Mouse (Mus musculus) cerebellum, adult 2 months (tissue): ENCODE results near the gene Tmem259. TPM values are rescaled to one million over a fixed set of nuclear protein-coding genes. Genes with fewer than 3 reads are reported as not detected.
A peak's percentile ranks its signal among the peaks of the same experiment; 100 is the strongest.

Experiments used
- DNase-seq, 2 experiments: peaks; one replicate each; pipeline ENCODE4 v3.0.0; 2021
- H3K27ac ChIP-seq: fragments of 200-500 bp; 2 replicates; pipeline ENCODE4 v1.5.1; 2012; ENCODE audit warnings: low read length, control low read depth, inconsistent platforms; ENCODE audit not compliant: insufficient read depth
- H3K27me3 ChIP-seq: fragments of 200-500 bp; 2 replicates; pipeline ENCODE4 v1.6.1; 2012; ENCODE audit warnings: inconsistent platforms, mild to moderate bottlenecking, low read length, moderate library complexity; ENCODE audit not compliant: control insufficient read depth, insufficient read depth
- H3K4me1 ChIP-seq: fragments of 200-500 bp; 2 replicates; pipeline ENCODE4 v1.6.1; 2011; ENCODE audit warnings: low read length; ENCODE audit not compliant: control insufficient read depth, insufficient read depth
- H3K4me3 ChIP-seq: fragments of 200-500 bp; replicated peaks from 2 replicates; pipeline ENCODE3; 2011; ENCODE audit warnings: mild to moderate bottlenecking, low read depth, low read length, control low read depth; ENCODE audit not compliant: insufficient read depth
- CTCF ChIP-seq: fragments of 200-500 bp; IDR thresholded peaks from 2 replicates; pipeline ENCODE4 v1.5.1; 2011; ENCODE audit warnings: low read depth, mild to moderate bottlenecking, control low read depth, low read length, moderate library complexity, borderline replicate concordance; ENCODE audit not compliant: insufficient read depth
- POLR2A ChIP-seq: fragments of 200-500 bp; IDR thresholded peaks from 2 replicates; pipeline ENCODE4 v1.6.1; 2011; ENCODE audit warnings: low read length, control low read depth, borderline replicate concordance; ENCODE audit not compliant: insufficient read depth
- WGBS: fragments of 180-500 bp; shearing (Covaris S2); methylation state at CpG from one replicate; pipeline ENCODE4 v1.1.7; 2018; 5-methylcytosine and 5-hydroxymethylcytosine counted together
- polyA plus RNA-seq: library from polyadenylated mRNA; depleted of rRNA; stranded (reverse); fragments of >200 nt; gene quantifications from 2 replicates; pipeline ENCODE4 v1.2.3, GENCODE M21; 2012

Tmem259 gene
- polyA plus RNA-seq, 1 experiment: 191 TPM

DNA sequence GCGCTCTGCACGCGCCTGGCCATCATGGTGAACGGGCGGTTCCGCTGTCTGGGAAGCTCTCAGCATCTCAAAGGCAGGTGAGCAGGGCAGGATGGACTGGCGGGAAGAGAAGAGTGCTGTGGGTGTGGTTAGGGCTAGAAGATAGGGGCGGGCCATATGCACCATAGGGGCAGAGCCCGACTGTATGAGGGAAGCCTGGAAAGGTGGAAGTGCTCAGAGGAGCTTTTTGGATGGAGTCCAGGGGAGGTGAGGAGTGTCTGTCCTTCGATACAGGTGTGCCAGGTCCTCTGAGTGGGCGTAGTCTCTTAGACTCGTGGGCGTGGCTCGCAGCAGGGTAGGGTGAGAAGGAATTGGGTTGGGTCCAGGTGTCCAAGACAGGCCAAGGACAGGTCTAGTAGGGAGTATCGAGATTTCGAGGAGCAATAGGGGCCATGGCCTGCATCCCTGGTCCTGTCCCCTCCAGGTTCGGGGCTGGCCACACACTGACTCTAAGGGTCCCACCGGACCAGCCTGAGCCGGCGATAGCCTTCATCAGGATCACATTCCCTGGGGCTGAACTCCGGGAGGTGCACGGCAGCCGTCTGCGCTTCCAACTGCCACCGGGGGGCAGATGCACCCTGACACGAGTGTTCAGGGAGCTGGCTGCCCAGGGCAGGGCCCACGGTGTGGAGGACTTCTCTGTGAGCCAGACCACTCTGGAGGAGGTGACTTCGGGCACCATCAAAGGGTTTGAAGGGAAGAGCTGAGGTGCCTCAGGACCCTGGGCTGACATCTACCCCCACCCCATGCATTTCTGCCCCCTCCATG lies 30.6 kb upstream of the Tmem259 start:
- DNase-seq: no peak
- WGBS: 46% methylated on average over 28 of the region's 28 CpGs
- Histone ChIP-seq H3K4me3 (no peak overlapping the region), H3K4me1 (no peaks in the 10 kb centered on the region), H3K27me3 (no peaks in the 10 kb centered on the region), H3K27ac (no peak overlapping the region)
- TF ChIP-seq POLR2A (no peak), CTCF (no peak)

DNA sequence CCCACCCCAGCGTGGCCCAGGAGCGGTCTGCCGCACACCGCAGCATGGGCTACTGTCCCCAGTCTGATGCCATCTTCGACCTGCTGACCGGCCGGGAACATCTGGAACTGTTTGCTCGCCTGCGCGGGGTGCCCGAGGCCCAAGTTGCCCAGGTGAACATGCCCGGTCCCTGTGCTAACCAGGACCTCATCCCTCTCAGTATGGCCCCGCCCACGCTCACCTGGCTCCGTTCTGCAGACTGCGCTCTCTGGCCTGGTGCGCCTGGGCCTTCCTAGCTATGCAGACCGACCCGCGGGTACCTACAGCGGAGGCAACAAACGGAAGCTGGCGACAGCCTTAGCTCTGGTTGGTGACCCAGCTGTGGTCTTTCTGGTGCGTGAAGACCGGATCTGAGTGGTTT lies 29.5 kb upstream of the Tmem259 start:
- DNase-seq: no peak
- no peak overlapping the region for H3K27ac ChIP-seq
- H3K4me3 ChIP-seq: no peak overlapping the region
- no peak for TF ChIP-seq POLR2A
- TF ChIP-seq CTCF: no peak
- no peaks in the 10 kb centered on the region for H3K27me3 ChIP-seq
- no peaks in the 10 kb centered on the region for H3K4me1 ChIP-seq
- WGBS: 59% methylated on average over 25 of the region's 25 CpGs

DNA sequence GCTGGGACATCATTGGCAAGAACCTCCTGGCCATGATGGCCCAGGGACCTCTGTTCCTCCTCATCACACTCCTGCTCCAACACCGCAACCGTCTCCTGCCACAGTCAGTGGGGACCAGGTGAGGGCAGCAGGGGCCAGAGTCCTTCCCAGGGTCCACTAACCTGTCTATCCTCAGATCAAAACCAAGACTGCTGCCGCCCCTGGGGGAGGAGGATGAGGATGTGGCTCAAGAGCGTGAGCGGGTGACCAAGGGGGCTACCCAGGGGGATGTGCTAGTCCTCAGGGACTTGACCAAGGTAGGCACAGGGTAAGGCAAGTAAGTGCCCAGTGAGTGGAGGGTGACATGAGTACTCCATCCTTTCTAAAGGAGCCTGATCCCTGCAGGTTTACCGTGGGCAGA lies 27.6 kb upstream of the Tmem259 start:
- TF ChIP-seq CTCF: no peak
- TF ChIP-seq POLR2A: no peak
- no peak for DNase-seq
- 90% methylated on average over 6 of the region's 6 CpGs for WGBS
- Histone ChIP-seq H3K4me1 (no peaks in the 10 kb centered on the region), H3K27me3 (no peaks in the 10 kb centered on the region), H3K4me3 (no peak overlapping the region), H3K27ac (no peak overlapping the region)

DNA sequence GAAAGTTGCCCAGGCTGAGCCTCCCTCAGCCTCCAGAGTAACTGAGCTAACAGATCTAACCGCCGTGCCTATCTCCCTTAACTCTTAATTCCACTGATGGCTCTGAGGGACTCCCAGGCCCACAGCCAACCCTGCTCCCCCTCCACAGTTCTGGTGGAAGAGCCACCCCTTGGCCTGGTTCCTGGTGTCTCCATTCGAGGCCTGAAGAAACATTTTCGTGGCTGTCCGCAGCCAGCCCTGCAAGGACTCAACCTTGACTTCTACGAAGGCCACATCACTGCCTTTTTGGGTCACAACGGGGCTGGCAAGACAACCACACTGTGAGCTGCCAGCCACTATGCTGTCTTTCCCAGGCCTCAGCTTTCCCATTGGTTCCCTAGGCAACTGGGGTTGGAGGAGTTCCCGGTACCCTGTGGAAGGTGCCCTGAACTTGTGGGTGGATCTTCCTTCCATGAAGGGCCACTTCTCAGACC lies 20.1 kb upstream of the Tmem259 start:
- Histone ChIP-seq H3K4me1 (no peaks in the 10 kb centered on the region), H3K27ac (no peak overlapping the region), H3K4me3 (no peak overlapping the region), H3K27me3 (no peaks in the 10 kb centered on the region)
- no peak for TF ChIP-seq CTCF
- no peak for TF ChIP-seq POLR2A
- no peak for DNase-seq
- 36% methylated on average over 8 of the region's 8 CpGs for WGBS

DNA sequence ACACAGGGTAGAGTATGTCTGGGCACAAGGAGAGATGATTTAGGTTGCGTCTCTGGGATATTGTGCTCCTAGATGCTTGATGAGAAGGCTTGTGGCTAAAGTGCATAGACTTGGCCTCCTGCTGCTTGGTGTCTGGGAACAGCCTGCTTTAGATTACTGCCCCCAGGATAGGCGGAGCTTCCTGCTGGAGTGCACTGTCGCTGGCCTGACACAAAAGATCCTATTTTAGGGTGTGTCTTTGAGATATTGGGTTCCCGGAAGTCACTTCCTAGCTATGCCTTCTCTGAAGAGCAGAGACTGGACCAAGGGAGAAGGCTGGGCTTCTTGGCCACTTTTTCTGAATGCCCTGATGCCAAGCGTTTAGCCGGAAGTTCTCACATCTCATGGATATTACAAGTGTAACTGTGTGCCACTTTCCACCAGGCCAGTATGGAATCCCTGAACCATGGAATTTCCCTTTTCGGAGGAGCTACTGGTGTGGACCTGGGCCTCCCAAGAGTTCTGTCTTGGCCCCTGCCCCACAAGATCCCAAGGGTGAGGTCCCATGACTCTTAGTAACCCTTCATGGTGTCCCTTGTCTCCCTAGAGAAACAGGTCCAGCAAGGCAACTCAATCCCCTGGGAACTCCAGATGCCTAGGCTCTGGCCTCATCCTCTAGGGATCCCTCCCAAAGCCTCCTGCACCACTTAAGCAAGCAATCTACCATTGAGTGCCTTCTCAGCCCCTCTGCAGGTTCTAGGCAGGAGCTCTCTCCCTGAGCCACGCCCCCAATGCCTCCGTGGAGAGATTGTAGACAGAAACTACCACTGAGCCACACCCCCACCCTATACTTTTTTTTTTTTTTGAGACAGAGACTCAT lies 19.5 kb upstream of the Tmem259 start:
- Histone ChIP-seq H3K27ac (no peak overlapping the region), H3K27me3 (no peaks in the 10 kb centered on the region), H3K4me3 (no peak overlapping the region), H3K4me1 (no peaks in the 10 kb centered on the region)
- 66% methylated on average over 9 of the region's 9 CpGs for WGBS
- no peak for TF ChIP-seq CTCF
- no peak for DNase-seq

DNA sequence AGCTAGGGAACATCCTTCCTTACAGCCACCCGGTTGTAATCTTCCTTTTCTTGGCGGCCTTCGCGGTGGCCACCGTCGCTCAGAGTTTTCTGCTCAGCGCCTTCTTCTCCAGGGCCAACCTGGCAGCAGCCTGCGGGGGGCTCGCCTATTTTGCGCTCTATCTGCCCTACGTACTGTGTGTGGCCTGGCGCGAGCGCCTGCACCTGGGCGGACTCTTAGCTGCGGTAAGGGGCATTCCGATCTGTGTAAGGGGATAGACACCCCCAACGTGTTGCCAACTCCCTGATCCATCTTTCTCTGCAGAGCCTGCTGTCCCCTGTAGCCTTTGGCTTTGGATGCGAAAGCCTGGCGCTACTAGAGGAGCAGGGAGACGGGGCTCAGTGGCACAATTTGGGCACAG lies 18.7 kb upstream of the Tmem259 start:
- no peak overlapping the region for H3K4me3 ChIP-seq
- TF ChIP-seq CTCF: no peak
- no peak for TF ChIP-seq POLR2A
- WGBS: 44% methylated on average over 21 of the region's 21 CpGs
- no peaks in the 10 kb centered on the region for H3K27me3 ChIP-seq
- no peak overlapping the region for H3K27ac ChIP-seq
- H3K4me1 ChIP-seq: no peaks in the 10 kb centered on the region
- no peak for DNase-seq

DNA sequence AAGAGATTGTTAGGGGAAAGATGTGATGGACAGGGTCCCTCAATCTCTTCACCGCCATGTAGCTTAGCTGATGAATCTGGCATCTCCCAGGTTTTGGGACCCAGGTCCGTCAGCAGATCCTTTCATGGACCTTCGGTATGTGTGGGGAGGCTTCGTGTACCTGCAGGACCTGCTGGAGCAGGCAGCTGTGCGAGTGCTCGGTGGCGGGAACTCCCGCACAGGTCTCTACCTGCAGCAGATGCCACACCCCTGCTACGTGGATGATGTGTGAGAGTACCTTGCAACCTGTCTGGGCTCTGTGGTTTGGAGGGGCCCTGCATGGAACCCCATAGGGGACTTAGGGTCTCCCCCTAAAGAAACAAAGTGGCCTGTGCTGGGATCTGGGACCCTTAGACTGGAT lies 17.8 kb upstream of the Tmem259 start:
- no peak for DNase-seq
- TF ChIP-seq CTCF: no peak
- TF ChIP-seq POLR2A: no peak
- no peak overlapping the region for H3K4me3 ChIP-seq
- WGBS: 87% methylated on average over 9 of the region's 9 CpGs
- no peaks in the 10 kb centered on the region for H3K4me1 ChIP-seq
- H3K27me3 ChIP-seq: no peaks in the 10 kb centered on the region
- H3K27ac ChIP-seq: no peak overlapping the region

DNA sequence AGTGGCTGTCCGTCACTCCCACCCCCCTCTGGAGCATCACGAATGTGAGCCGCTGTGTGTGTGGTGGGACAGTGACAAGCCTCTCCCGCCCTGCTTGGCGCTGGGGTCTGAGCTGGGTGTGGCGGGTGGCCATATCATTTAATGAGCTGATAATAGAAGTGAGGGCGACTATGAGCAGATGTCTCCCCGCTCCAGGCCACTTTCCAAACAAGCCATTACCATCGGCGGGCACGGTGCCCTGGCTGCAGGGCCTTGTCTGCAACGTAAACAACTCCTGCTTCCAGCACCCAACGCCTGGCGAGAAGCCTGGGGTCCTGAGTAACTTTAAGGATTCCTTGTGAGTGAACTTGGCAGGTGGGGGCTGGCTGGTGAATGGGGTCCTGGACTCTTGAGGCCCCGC lies 13.7 kb upstream of the Tmem259 start:
- 3% methylated on average over 15 of the region's 15 CpGs for WGBS
- TF ChIP-seq CTCF: no peak
- TF ChIP-seq POLR2A: no peak

More for the DNA sequence above, 13.7 kb upstream of the Tmem259 start:
- peak; percentile 77 for DNase-seq
- Histone ChIP-seq H3K4me1 (no peaks in the 10 kb centered on the region), H3K27me3 (no peaks in the 10 kb centered on the region), H3K27ac (no peak overlapping the region), H3K4me3 (peak overlapping the region; percentile 74)
